Mouse (Mus musculus): Measurements from ENCODE around the gene Rpgrip1l.

GRCm38 (mm10) chr8:91221841-91222240 is 91.2 kb downstream of the Rpgrip1l start:
- TF ChIP-seq CTCF (IDR thresholded peaks at IDR 0.05; ENCODE audit: low read depth) (no peak), EP300 (IDR thresholded peaks at IDR 0.05; ENCODE audit: low read depth) (no peak)
